Mouse (Mus musculus): ENCODE measurements around the gene Fhl2. TPM values are rescaled to one million over a fixed set of nuclear protein-coding genes. Genes with fewer than 3 reads are reported as not detected.

The Fhl2 gene
- polyA plus RNA-seq, 1 experiment, result 56.9 TPM

- TF ChIP-seq POLR2A (IDR thresholded peaks at IDR 0.05; ENCODE audit: low read depth, low read length) (no peak), CTCF (IDR thresholded peaks at IDR 0.05; ENCODE audit: extremely low read depth, insufficient read length, insufficient replicate concordance, low read depth, low read length) (no peak)
- Histone ChIP-seq H3K27me3 (ENCODE audit: control insufficient read depth, insufficient read depth, low read length) (no peaks in the 10 kb centered on the region), H3K4me3 (ENCODE audit: low read depth, low read length) (no peak overlapping the region), H3K36me3 (ENCODE audit: control insufficient read depth, insufficient read depth, low read length) (peaks cover 44% of the 10 kb centered on the region), H3K27ac (ENCODE audit: insufficient read depth, low read depth, low read length) (no peak overlapping the region), H3K4me1 (ENCODE audit: control insufficient read depth, insufficient read depth, insufficient read length, low read length) (no peaks in the 10 kb centered on the region)
- WGBS, result 88% methylated on average over 9 of the region's 9 CpGs
Measured at GRCm38 (mm10) chr1:43131591-43131990, 65.2 kb downstream of the Fhl2 start.

DNA sequence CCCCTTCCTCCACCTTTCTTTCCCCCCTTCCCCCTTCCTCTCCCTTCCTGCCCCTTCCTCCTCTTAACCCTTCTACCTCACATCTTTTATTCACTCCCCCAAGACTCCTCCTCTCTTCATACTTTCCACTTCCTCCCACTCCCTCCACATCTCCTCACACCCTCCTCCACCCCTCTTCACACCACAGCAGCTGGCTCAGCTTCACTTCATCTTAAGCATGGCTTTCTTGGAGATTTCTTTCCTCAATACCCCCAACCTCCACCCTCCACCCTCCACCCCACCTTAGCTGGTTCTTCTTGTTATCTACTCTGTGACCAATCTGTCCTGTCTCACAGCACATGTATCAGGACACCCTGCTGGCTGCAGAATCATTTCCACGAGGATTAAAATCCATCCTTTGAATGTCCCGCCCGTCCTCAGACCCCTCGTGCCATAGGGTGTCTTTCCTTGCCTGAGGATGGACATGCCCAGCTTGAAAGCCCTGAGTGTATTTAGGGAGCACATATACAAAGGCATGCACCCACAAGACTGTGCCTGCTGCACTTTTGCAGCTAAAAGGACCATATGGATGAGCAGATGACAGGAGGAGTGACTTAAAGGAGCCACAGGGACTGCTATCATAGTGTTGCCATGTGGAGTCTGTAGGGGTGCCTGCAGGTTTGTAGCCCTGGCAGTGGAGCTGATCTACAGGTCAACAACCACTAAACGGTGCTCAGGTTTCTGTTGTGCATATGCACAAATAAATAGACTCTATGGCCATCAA is 66.4 kb downstream of the Fhl2 start:
- Histone ChIP-seq H3K27me3 (ENCODE audit: control insufficient read depth, insufficient read depth, low read length) (no peaks in the 10 kb centered on the region), H3K36me3 (ENCODE audit: control insufficient read depth, insufficient read depth, low read length) (peaks cover 43% of the 10 kb centered on the region), H3K4me3 (ENCODE audit: low read depth, low read length) (no peak overlapping the region), H3K4me1 (ENCODE audit: control insufficient read depth, insufficient read depth, insufficient read length, low read length) (no peaks in the 10 kb centered on the region), H3K27ac (ENCODE audit: insufficient read depth, low read depth, low read length) (no peak overlapping the region)
- TF ChIP-seq CTCF (IDR thresholded peaks at IDR 0.05; ENCODE audit: extremely low read depth, insufficient read length, insufficient replicate concordance, low read depth, low read length) (no peak), POLR2A (IDR thresholded peaks at IDR 0.05; ENCODE audit: low read depth, low read length) (no peak)
- 80% methylated on average over 5 of the region's 5 CpGs for WGBS

DNA sequence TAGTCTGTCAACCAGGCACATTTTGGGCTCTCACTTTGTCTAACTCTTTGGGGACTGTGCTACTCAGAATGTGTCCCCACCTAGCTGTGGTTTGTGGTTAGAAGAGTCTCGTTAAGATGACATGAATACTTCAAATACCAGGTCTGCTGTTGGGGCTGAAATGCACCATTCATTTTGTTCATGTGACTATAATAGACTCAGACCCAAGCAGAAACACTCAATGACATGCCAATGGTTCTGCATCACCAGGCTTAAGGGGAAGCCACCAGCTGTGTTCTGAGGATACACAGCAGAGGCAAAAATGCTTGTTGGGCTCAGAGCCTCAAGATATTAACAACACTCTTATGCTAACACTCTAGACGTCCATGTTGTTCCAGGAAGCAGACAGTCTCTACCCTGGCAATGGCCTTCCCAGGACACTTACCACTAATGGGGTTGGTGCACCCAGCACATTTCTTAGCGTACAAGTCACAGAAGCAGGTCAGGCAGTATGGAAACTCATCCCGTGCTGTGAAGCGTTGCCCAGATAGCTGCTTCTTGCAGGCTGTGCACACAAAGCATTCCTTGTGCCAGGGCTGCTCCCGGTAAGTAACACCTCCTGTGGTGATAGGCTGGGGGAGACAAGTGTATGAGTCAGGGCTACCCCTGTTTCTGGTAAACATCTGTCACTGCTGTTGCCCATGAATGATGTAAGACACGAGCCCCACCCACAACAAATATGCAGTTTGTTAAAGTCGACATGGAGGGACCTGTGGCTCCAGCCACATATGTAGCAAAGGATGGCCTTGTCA is 68.8 kb downstream of the Fhl2 start:
- Histone ChIP-seq H3K36me3 (ENCODE audit: control insufficient read depth, insufficient read depth, low read length) (peaks cover 54% of the 10 kb centered on the region), H3K27ac (ENCODE audit: insufficient read depth, low read depth, low read length) (no peak overlapping the region), H3K27me3 (ENCODE audit: control insufficient read depth, insufficient read depth, low read length) (no peaks in the 10 kb centered on the region), H3K4me1 (ENCODE audit: control insufficient read depth, insufficient read depth, insufficient read length, low read length) (no peaks in the 10 kb centered on the region), H3K4me3 (ENCODE audit: low read depth, low read length) (no peak overlapping the region)
- WGBS, result 72% methylated on average over 8 of the region's 8 CpGs
- TF ChIP-seq CTCF (IDR thresholded peaks at IDR 0.05; ENCODE audit: extremely low read depth, insufficient read length, insufficient replicate concordance, low read depth, low read length), result no peak
- TF ChIP-seq POLR2A (IDR thresholded peaks at IDR 0.05; ENCODE audit: low read depth, low read length), result no peak

DNA sequence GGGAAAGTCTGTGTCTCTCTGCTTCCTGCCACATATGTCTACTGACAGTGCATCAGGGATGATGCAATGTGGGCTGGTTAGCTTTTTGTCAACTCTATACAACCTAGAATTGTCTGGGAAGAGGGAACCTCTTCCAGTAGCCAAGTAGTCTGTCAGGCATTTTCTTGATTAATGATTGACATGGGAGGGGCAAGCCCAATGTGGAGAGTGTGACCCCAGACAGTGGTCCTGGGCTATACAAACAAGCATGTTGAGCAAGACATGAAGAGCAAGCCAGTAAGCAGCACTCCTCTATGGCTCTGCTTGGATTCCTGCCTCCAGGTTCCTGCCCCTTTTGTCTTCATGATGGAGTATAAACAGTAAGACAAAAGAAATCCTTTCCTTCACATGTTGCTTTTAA is 69.6 kb downstream of the Fhl2 start:
- Histone ChIP-seq H3K27ac (ENCODE audit: insufficient read depth, low read depth, low read length) (no peak overlapping the region), H3K4me1 (ENCODE audit: control insufficient read depth, insufficient read depth, insufficient read length, low read length) (no peaks in the 10 kb centered on the region)

DNA sequence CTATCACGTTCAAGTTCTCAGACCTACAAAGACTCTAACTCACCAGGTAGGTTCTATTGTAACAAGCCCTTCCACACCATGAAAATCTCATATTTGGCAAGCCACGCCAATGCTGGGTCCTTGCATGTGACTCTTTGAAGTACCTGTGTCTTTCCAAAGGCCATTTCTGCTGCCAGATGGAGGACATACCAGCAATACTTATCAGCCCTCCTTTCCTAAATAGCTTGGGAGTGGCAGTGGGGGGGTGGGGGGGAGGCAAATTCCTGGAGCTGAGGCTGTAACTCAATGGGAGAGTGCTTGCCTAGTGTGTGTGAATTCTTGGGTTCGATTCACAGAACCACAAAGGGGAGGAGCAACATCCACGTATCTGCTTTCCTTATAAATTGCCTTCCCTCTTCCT is 72.1 kb downstream of the Fhl2 start:
- Histone ChIP-seq H3K27me3 (ENCODE audit: control insufficient read depth, insufficient read depth, low read length) (no peaks in the 10 kb centered on the region), H3K4me3 (ENCODE audit: low read depth, low read length) (no peak overlapping the region), H3K27ac (ENCODE audit: insufficient read depth, low read depth, low read length) (no peak overlapping the region), H3K36me3 (ENCODE audit: control insufficient read depth, insufficient read depth, low read length) (peaks cover 47% of the 10 kb centered on the region), H3K4me1 (ENCODE audit: control insufficient read depth, insufficient read depth, insufficient read length, low read length) (no peaks in the 10 kb centered on the region)
- TF ChIP-seq POLR2A (IDR thresholded peaks at IDR 0.05; ENCODE audit: low read depth, low read length), result no peak
- TF ChIP-seq CTCF (IDR thresholded peaks at IDR 0.05; ENCODE audit: extremely low read depth, insufficient read length, insufficient replicate concordance, low read depth, low read length), result no peak
- 57% methylated on average over 4 of the region's 4 CpGs for WGBS

More for the DNA sequence above, 69.6 kb downstream of the Fhl2 start:
- no peak overlapping the region for H3K4me3 ChIP-seq (ENCODE audit: low read depth, low read length)
- peaks cover 57% of the 10 kb centered on the region for H3K36me3 ChIP-seq (ENCODE audit: control insufficient read depth, insufficient read depth, low read length)
- TF ChIP-seq CTCF (IDR thresholded peaks at IDR 0.05; ENCODE audit: extremely low read depth, insufficient read length, insufficient replicate concordance, low read depth, low read length) (no peak), POLR2A (IDR thresholded peaks at IDR 0.05; ENCODE audit: low read depth, low read length) (no peak)
- no peaks in the 10 kb centered on the region for H3K27me3 ChIP-seq (ENCODE audit: control insufficient read depth, insufficient read depth, low read length)

GRCm38 (mm10) chr1:43122616-43123015 is 74.2 kb downstream of the Fhl2 start:
- Histone ChIP-seq H3K4me3 (ENCODE audit: low read depth, low read length) (no peak overlapping the region), H3K27me3 (ENCODE audit: control insufficient read depth, insufficient read depth, low read length) (no peaks in the 10 kb centered on the region), H3K27ac (ENCODE audit: insufficient read depth, low read depth, low read length) (no peak overlapping the region), H3K36me3 (ENCODE audit: control insufficient read depth, insufficient read depth, low read length) (peaks cover 41% of the 10 kb centered on the region), H3K4me1 (ENCODE audit: control insufficient read depth, insufficient read depth, insufficient read length, low read length) (no peaks in the 10 kb centered on the region)
- WGBS, result 93% methylated on average over 2 of the region's 2 CpGs
- TF ChIP-seq POLR2A (IDR thresholded peaks at IDR 0.05; ENCODE audit: low read depth, low read length), result no peak
- TF ChIP-seq CTCF (IDR thresholded peaks at IDR 0.05; ENCODE audit: extremely low read depth, insufficient read length, insufficient replicate concordance, low read depth, low read length), result no peak

DNA sequence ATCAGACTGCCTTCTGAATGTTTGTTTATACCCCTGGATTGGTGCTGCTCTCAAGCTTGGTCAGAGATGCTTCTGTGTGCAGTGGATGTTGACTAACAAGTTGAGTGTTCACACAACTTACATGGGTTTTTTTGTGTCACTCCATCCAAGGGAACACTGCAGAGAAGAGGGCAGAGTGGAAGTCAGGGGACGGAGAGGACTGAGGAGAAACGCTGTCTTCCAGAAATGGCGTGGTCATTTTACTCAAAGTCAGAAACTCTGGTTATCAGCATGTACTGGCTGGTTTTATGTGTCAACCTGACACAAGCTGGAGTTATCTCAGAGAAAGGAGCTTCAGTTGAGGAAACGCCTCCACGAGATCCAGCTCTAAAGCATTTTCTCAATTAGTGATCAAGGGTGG is 75.8 kb downstream of the Fhl2 start:
- 97% methylated on average over 5 of the region's 5 CpGs for WGBS
- Histone ChIP-seq H3K27me3 (ENCODE audit: control insufficient read depth, insufficient read depth, low read length) (no peaks in the 10 kb centered on the region), H3K4me1 (ENCODE audit: control insufficient read depth, insufficient read depth, insufficient read length, low read length) (no peaks in the 10 kb centered on the region), H3K36me3 (ENCODE audit: control insufficient read depth, insufficient read depth, low read length) (peaks cover 39% of the 10 kb centered on the region), H3K27ac (ENCODE audit: insufficient read depth, low read depth, low read length) (no peak overlapping the region), H3K4me3 (ENCODE audit: low read depth, low read length) (no peak overlapping the region)
- no peak for TF ChIP-seq POLR2A (IDR thresholded peaks at IDR 0.05; ENCODE audit: low read depth, low read length)
- TF ChIP-seq CTCF (IDR thresholded peaks at IDR 0.05; ENCODE audit: extremely low read depth, insufficient read length, insufficient replicate concordance, low read depth, low read length), result no peak

Data from small intestine, adult 2 months (tissue).